Mouse (Mus musculus): ENCODE results near the gene Xirp1. TPM values are rescaled to one million over a fixed set of nuclear protein-coding genes. Genes with fewer than 3 reads are reported as not detected.

The Xirp1 gene
- total and polyA plus RNA-seq, 2 experiments = 0.09 to 0.11 TPM

GRCm38 (mm10) chr9:120043115-120043514, 19.7 kb upstream of the Xirp1 start:
- Histone ChIP-seq H3K27me3 (ENCODE audit: control insufficient read depth, insufficient read depth, low read length) (no peaks in the 10 kb centered on the region), H3K36me3 (ENCODE audit: control insufficient read depth, insufficient read depth, low read length) (no peaks in the 10 kb centered on the region), H3K9ac (ENCODE audit: low read depth, low read length) (no peak overlapping the region), H3K79me2 (ENCODE audit: control insufficient read depth, insufficient read depth, low read length) (no peaks in the 10 kb centered on the region), H3K4me1 (ENCODE audit: control insufficient read depth, insufficient read depth, low read length) (peaks cover 3% of the 10 kb centered on the region; the same call in 1 of the 2 replicates), H3K4me3 (ENCODE audit: insufficient read depth, low read depth, low read length) (no peak overlapping the region), H3K27ac (replicated peaks; ENCODE audit: insufficient read depth, low read depth, low read length) (no peak overlapping the region)
- DNase-seq (ENCODE audit: extremely low read depth, low read depth, low spot score) = no peak
- no peak for TF ChIP-seq CTCF (IDR thresholded peaks at IDR 0.05; ENCODE audit: low read depth, low read length)
- no peak for TF ChIP-seq POLR2A (IDR thresholded peaks at IDR 0.05; ENCODE audit: extremely low read depth, insufficient read depth, low read length)
- WGBS = 87% methylated on average over 7 of the region's 7 CpGs

- WGBS = 85% methylated on average over 7 of the region's 7 CpGs
Measured at GRCm38 (mm10) chr9:120037414-120037813, 14.0 kb upstream of the Xirp1 start.

GRCm38 (mm10) chr9:120034375-120034774, 11.0 kb upstream of the Xirp1 start:
- Histone ChIP-seq H3K9ac (ENCODE audit: low read depth, low read length) (no peak overlapping the region), H3K27me3 (ENCODE audit: control insufficient read depth, insufficient read depth, low read length) (no peaks in the 10 kb centered on the region), H3K27ac (replicated peaks; ENCODE audit: insufficient read depth, low read depth, low read length) (no peak overlapping the region), H3K4me1 (ENCODE audit: control insufficient read depth, insufficient read depth, low read length) (no peaks in the 10 kb centered on the region), H3K79me2 (ENCODE audit: control insufficient read depth, insufficient read depth, low read length) (no peaks in the 10 kb centered on the region), H3K4me3 (ENCODE audit: insufficient read depth, low read depth, low read length) (no peak overlapping the region), H3K36me3 (ENCODE audit: control insufficient read depth, insufficient read depth, low read length) (no peaks in the 10 kb centered on the region)
- no peak for DNase-seq (ENCODE audit: extremely low read depth, low read depth, low spot score)
- 78% methylated on average over 8 of the region's 8 CpGs for WGBS
- TF ChIP-seq POLR2A (IDR thresholded peaks at IDR 0.05; ENCODE audit: extremely low read depth, insufficient read depth, low read length) = no peak
- no peak for TF ChIP-seq CTCF (IDR thresholded peaks at IDR 0.05; ENCODE audit: low read depth, low read length)

More at GRCm38 (mm10) chr9:120037414-120037813, 14.0 kb upstream of the Xirp1 start:
- Histone ChIP-seq H3K36me3 (ENCODE audit: control insufficient read depth, insufficient read depth, low read length) (no peaks in the 10 kb centered on the region), H3K4me3 (ENCODE audit: insufficient read depth, low read depth, low read length) (no peak overlapping the region), H3K4me1 (ENCODE audit: control insufficient read depth, insufficient read depth, low read length) (no peaks in the 10 kb centered on the region), H3K27me3 (ENCODE audit: control insufficient read depth, insufficient read depth, low read length) (no peaks in the 10 kb centered on the region), H3K9ac (ENCODE audit: low read depth, low read length) (no peak overlapping the region), H3K79me2 (ENCODE audit: control insufficient read depth, insufficient read depth, low read length) (no peaks in the 10 kb centered on the region), H3K27ac (replicated peaks; ENCODE audit: insufficient read depth, low read depth, low read length) (no peak overlapping the region)
- TF ChIP-seq CTCF (IDR thresholded peaks at IDR 0.05; ENCODE audit: low read depth, low read length) (no peak), POLR2A (IDR thresholded peaks at IDR 0.05; ENCODE audit: extremely low read depth, insufficient read depth, low read length) (no peak)
- DNase-seq (ENCODE audit: extremely low read depth, low read depth, low spot score) = no peak

GRCm38 (mm10) chr9:120032710-120033109, 9.3 kb upstream of the Xirp1 start:
- no peak for TF ChIP-seq POLR2A (IDR thresholded peaks at IDR 0.05; ENCODE audit: extremely low read depth, insufficient read depth, low read length)
- WGBS = 45% methylated on average over 6 of the region's 6 CpGs
- H3K9ac ChIP-seq (ENCODE audit: low read depth, low read length) = no peak overlapping the region

GRCm38 (mm10) chr9:120030421-120030820, 7.0 kb upstream of the Xirp1 start:
- H3K36me3 ChIP-seq (ENCODE audit: control insufficient read depth, insufficient read depth, low read length) = no peaks in the 10 kb centered on the region
- no peaks in the 10 kb centered on the region for H3K79me2 ChIP-seq (ENCODE audit: control insufficient read depth, insufficient read depth, low read length)
- DNase-seq (ENCODE audit: extremely low read depth, low read depth, low spot score) = no peak
- TF ChIP-seq CTCF (IDR thresholded peaks at IDR 0.05; ENCODE audit: low read depth, low read length) = no peak
- no peak for TF ChIP-seq POLR2A (IDR thresholded peaks at IDR 0.05; ENCODE audit: extremely low read depth, insufficient read depth, low read length)
- H3K27me3 ChIP-seq (ENCODE audit: control insufficient read depth, insufficient read depth, low read length) = no peaks in the 10 kb centered on the region
- H3K4me1 ChIP-seq (ENCODE audit: control insufficient read depth, insufficient read depth, low read length) = peaks cover 13% of the 10 kb centered on the region
- H3K9ac ChIP-seq (ENCODE audit: low read depth, low read length) = no peak overlapping the region
- 84% methylated on average over 10 of the region's 10 CpGs for WGBS
- no peak overlapping the region for H3K4me3 ChIP-seq (ENCODE audit: insufficient read depth, low read depth, low read length)
- H3K27ac ChIP-seq (replicated peaks; ENCODE audit: insufficient read depth, low read depth, low read length) = no peak overlapping the region

More at GRCm38 (mm10) chr9:120032710-120033109, 9.3 kb upstream of the Xirp1 start:
- Histone ChIP-seq H3K27me3 (ENCODE audit: control insufficient read depth, insufficient read depth, low read length) (no peaks in the 10 kb centered on the region), H3K27ac (replicated peaks; ENCODE audit: insufficient read depth, low read depth, low read length) (no peak overlapping the region), H3K36me3 (ENCODE audit: control insufficient read depth, insufficient read depth, low read length) (no peaks in the 10 kb centered on the region), H3K79me2 (ENCODE audit: control insufficient read depth, insufficient read depth, low read length) (no peaks in the 10 kb centered on the region), H3K4me3 (ENCODE audit: insufficient read depth, low read depth, low read length) (no peak overlapping the region), H3K4me1 (ENCODE audit: control insufficient read depth, insufficient read depth, low read length) (peaks cover 4% of the 10 kb centered on the region)
- DNase-seq (ENCODE audit: extremely low read depth, low read depth, low spot score) = no peak

- H3K9ac ChIP-seq (ENCODE audit: low read depth, low read length) = no peak overlapping the region
- H3K4me3 ChIP-seq (ENCODE audit: insufficient read depth, low read depth, low read length) = no peak overlapping the region
- H3K27ac ChIP-seq (replicated peaks; ENCODE audit: insufficient read depth, low read depth, low read length) = no peak overlapping the region
- DNase-seq (ENCODE audit: extremely low read depth, low read depth, low spot score) = no peak
- no peaks in the 10 kb centered on the region for H3K36me3 ChIP-seq (ENCODE audit: control insufficient read depth, insufficient read depth, low read length)
- H3K79me2 ChIP-seq (ENCODE audit: control insufficient read depth, insufficient read depth, low read length) = no peaks in the 10 kb centered on the region
- peaks cover 13% of the 10 kb centered on the region for H3K4me1 ChIP-seq (ENCODE audit: control insufficient read depth, insufficient read depth, low read length)
- 90% methylated on average over 6 of the region's 6 CpGs for WGBS
- no peak for TF ChIP-seq POLR2A (IDR thresholded peaks at IDR 0.05; ENCODE audit: extremely low read depth, insufficient read depth, low read length)
- TF ChIP-seq CTCF (IDR thresholded peaks at IDR 0.05; ENCODE audit: low read depth, low read length) = no peak
- no peaks in the 10 kb centered on the region for H3K27me3 ChIP-seq (ENCODE audit: control insufficient read depth, insufficient read depth, low read length)
Measured at GRCm38 (mm10) chr9:120029880-120030279, 6.5 kb upstream of the Xirp1 start.
